ENCODE assay signal across 16 mouse cellular contexts in genomic region chr9:59667250-59667649, GRCm38 (mm10). TPM values are rescaled to one million over a fixed set of nuclear protein-coding genes. Genes with fewer than 3 reads are reported as not detected.
A peak's percentile ranks its signal among the peaks of the same experiment; 100 is the strongest.
DNase-seq lines count a peak whose midpoint lies in the region; ATAC-seq and TF ChIP-seq lines count a peak whose summit lies in the region.
"Had no signal": no experiment of that assay in that cellular context is flagged by ENCODE, and none has a peak within 500 bp of the region (broad histone marks: within the 10 kb centered on the region; RNA-seq: fewer than 3 reads in every experiment).

No protein-coding gene starts in this region.

- peak; percentile 60; the same call in 1 of the 2 replicates for TF ChIP-seq EP300 in heart, postnatal 0 days (IDR thresholded peaks at IDR 0.05; ENCODE audit: low read depth)

- H3K27ac ChIP-seq in heart, postnatal 0 days (ENCODE audit: low read depth): peak overlapping the region; percentile 71
- no peak overlapping the region for H3K27ac ChIP-seq in intestine, embryonic 15.5 days
- H3K27ac ChIP-seq: midbrain, embryonic 10.5 days had no signal

- DNase-seq in adrenal gland, postnatal 14 days: peak; percentile 11
- no peak for DNase-seq in adrenal gland, postnatal 25 days
- DNase-seq in layer of hippocampus, adult 11-12 months (ENCODE audit: low spot score): peak; percentile 64
- no peak for DNase-seq in layer of hippocampus, postnatal 25 days (ENCODE audit: extremely low spot score in 1 of 2, low spot score in 1 of 2)
- DNase-seq in adipocyte (ENCODE audit: low spot score): peak; percentile 75
- peak; percentile 61 for DNase-seq in heart, postnatal 0 days (ENCODE audit: low spot score)
- no peak for DNase-seq in lung, postnatal 14 days
- DNase-seq: adrenal gland, adult 8-10 months; cerebellum, adult 9-10 months; kidney, adult 9 months; lung, adult 2 months; thymus, adult 18-20 months had no signal

- peak; percentile 71 for ATAC-seq in heart, postnatal 0 days (ENCODE audit: insufficient read depth, low read depth)
- ATAC-seq in intestine, embryonic 15.5 days: no peak

- no peak overlapping the region for H3K9ac ChIP-seq in heart, postnatal 0 days (replicated peaks; ENCODE audit: low read depth, low read length)
- H3K9ac ChIP-seq in intestine, embryonic 15.5 days: no peak overlapping the region

- peaks cover 36% of the 10 kb centered on the region for H3K4me1 ChIP-seq in heart, postnatal 0 days (ENCODE audit: control insufficient read depth, insufficient read depth)
- H3K4me1 ChIP-seq in intestine, embryonic 15.5 days (replicated peaks): peaks cover 13% of the 10 kb centered on the region; the same call in 1 of the 2 replicates

- no peak overlapping the region for H3K4me2 ChIP-seq in heart, postnatal 0 days (ENCODE audit: low read depth, low read length)
- no peak overlapping the region for H3K4me2 ChIP-seq in intestine, embryonic 15.5 days (replicated peaks)

- no peaks in the 10 kb centered on the region for H3K27me3 ChIP-seq in heart, postnatal 0 days (ENCODE audit: control insufficient read depth, insufficient read depth, low read length)
- H3K27me3 ChIP-seq in intestine, embryonic 15.5 days (replicated peaks): no peaks in the 10 kb centered on the region

- no peaks in the 10 kb centered on the region for H3K9me3 ChIP-seq in heart, postnatal 0 days (replicated peaks; ENCODE audit: control insufficient read depth, low read length)
- no peaks in the 10 kb centered on the region for H3K9me3 ChIP-seq in intestine, embryonic 15.5 days
- H3K9me3 ChIP-seq: G1E; midbrain, embryonic 10.5 days had no signal

- H3K36me3 ChIP-seq in heart, postnatal 0 days (replicated peaks; ENCODE audit: control insufficient read depth, insufficient read depth, low read length): peaks cover 74% of the 10 kb centered on the region
- peaks cover 49% of the 10 kb centered on the region for H3K36me3 ChIP-seq in intestine, embryonic 15.5 days

- 24% methylated on average over 4 of the region's 4 CpGs for WGBS in heart, postnatal 0 days
- 48% methylated on average over 4 of the region's 4 CpGs for WGBS in intestine, embryonic 15.5 days

- no peak for TF ChIP-seq CTCF in heart, postnatal 0 days (IDR thresholded peaks at IDR 0.05; ENCODE audit: low read depth)

- H3K4me3 ChIP-seq in heart, postnatal 0 days (ENCODE audit: low read depth, low read length): no peak overlapping the region
- no peak overlapping the region for H3K4me3 ChIP-seq in intestine, embryonic 15.5 days (replicated peaks)
- H3K4me3 ChIP-seq: erythroblast, embryonic 14.5 days; midbrain, embryonic 10.5 days had no signal

RNA-seq across cellular contexts. Expression of gene Pkm, which starts 11.1 kb away (rescaled TPM):
- total RNA-seq in adrenal gland, postnatal 14 days (2021): 647 and 658 TPM in 2 replicates
- total RNA-seq in adrenal gland, postnatal 25 days (2021): 706 and 770 TPM in 2 replicates
- total RNA-seq in layer of hippocampus, postnatal 25 days (2021): 1,000 to 10,000 TPM; 1,212 to 1,366 TPM
- 1,588 and 1,940 TPM in 2 replicates for total RNA-seq in heart, postnatal 0 days (2014; rRNA removed; ENCODE audit: low replicate concordance)
- 1,219 and 1,312 TPM in 2 replicates for polyA plus RNA-seq in heart, postnatal 0 days (2015; fragmentation: Nextera tagmentation; extraction: Ambion mirVana)
- 1,208 and 1,228 TPM in 2 replicates for polyA plus RNA-seq in intestine, embryonic 15.5 days (2015; fragmentation: Nextera tagmentation; extraction: Ambion mirVana)

RNA-seq across cellular contexts. Expression of gene Gramd2, which starts 12.7 kb away (rescaled TPM):
- 0.26 and 0.52 TPM in 2 replicates for total RNA-seq in adrenal gland, postnatal 14 days (2021)
- 0.12 and 0.24 TPM in 2 replicates for total RNA-seq in adrenal gland, postnatal 25 days (2021)
- total RNA-seq in layer of hippocampus, postnatal 25 days (2021): 1 to 10 TPM; 4.9 to 7.3 TPM
- total RNA-seq in heart, postnatal 0 days (2014; rRNA removed; ENCODE audit: low replicate concordance): not detected in 2 replicates
- polyA plus RNA-seq in heart, postnatal 0 days (2015; fragmentation: Nextera tagmentation; extraction: Ambion mirVana): 0.15 and 0.16 TPM in 2 replicates
- 1.0 and 1.6 TPM in 2 replicates for polyA plus RNA-seq in intestine, embryonic 15.5 days (2015; fragmentation: Nextera tagmentation; extraction: Ambion mirVana)
- total RNA-seq: G1E had no signal
- polyA plus RNA-seq: erythroblast, embryonic 14.5 days; G1E had no signal

RNA-seq across cellular contexts. Expression of gene Parp6, which starts 50.2 kb away (rescaled TPM):
- 30.2 and 37.3 TPM in 2 replicates for total RNA-seq in adrenal gland, postnatal 14 days (2021)
- 29.7 and 35.8 TPM in 2 replicates for total RNA-seq in adrenal gland, postnatal 25 days (2021)
- 100 to 1,000 TPM; 138 to 142 TPM for total RNA-seq in layer of hippocampus, postnatal 25 days (2021)
- 22.5 and 32.7 TPM in 2 replicates for total RNA-seq in heart, postnatal 0 days (2014; rRNA removed; ENCODE audit: low replicate concordance)
- 13.7 and 14.4 TPM in 2 replicates for polyA plus RNA-seq in heart, postnatal 0 days (2015; fragmentation: Nextera tagmentation; extraction: Ambion mirVana)
- polyA plus RNA-seq in intestine, embryonic 15.5 days (2015; fragmentation: Nextera tagmentation; extraction: Ambion mirVana): 23.3 and 23.9 TPM in 2 replicates

Comparison
In these comparisons a context has a peak if more than half of its experiments do, and no peak if none do; other contexts are left out.
1. DNase-seq: peak in adrenal gland, postnatal 14 days (single experiment), layer of hippocampus, adult 11-12 months (single experiment), adipocyte (single experiment) and heart, postnatal 0 days (single experiment); none in adrenal gland, postnatal 25 days (single experiment), layer of hippocampus, postnatal 25 days (0 of 2) and lung, postnatal 14 days (single experiment).